ENCODE assay signal across 24 mouse cellular contexts in the genomic region with DNA sequence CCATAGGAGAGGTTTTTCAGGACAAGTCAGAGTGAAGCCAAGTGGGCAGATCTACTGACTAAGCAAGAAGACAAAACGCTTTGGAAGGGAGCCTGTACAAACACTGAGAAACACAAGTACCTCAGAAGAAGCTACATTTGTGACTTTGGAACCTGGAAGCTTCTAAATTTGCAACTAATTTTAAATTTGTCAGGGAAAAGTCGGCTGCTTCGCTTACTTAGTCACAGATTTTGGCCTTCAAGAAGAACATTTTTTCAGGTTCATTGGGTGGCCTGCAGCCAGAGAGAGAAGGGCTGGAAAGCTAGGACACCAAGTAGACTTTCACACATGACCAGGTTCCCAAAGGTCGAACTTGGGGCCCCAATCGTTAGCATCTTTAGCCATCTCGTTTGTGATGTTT. TPM values are rescaled to one million over a fixed set of nuclear protein-coding genes. Genes with fewer than 3 reads are reported as not detected.
DNase-seq lines count a peak whose midpoint lies in the region; ATAC-seq lines count a peak whose summit lies in the region.
"Had no signal": no experiment of that assay in that cellular context is flagged by ENCODE, and none has a peak within 500 bp of the region (broad histone marks: within the 10 kb centered on the region; RNA-seq: fewer than 3 reads in every experiment).

No protein-coding gene starts in this region.

- H3K27me3 ChIP-seq in kidney, embryonic 16.5 days (ENCODE audit: insufficient read depth, low read length) = no peaks in the 10 kb centered on the region
- H3K27me3 ChIP-seq: forebrain, embryonic 13.5 days; heart, embryonic 12.5 days; heart, embryonic 15.5 days; hindbrain, embryonic 15.5 days had no signal

- H3K9me3 ChIP-seq in kidney, embryonic 16.5 days (ENCODE audit: low read length) = peaks cover 5% of the 10 kb centered on the region; the same call in 1 of the 2 replicates
- H3K9me3 ChIP-seq: forebrain, embryonic 13.5 days; heart, embryonic 15.5 days; hindbrain, embryonic 15.5 days had no signal

- H3K4me3 ChIP-seq in kidney, embryonic 16.5 days (ENCODE audit: low read length) = no peak overlapping the region
- H3K4me3 ChIP-seq in brown adipose tissue, adult 24 weeks (ENCODE audit: insufficient read depth, low read depth, low read length) = no peak overlapping the region
- H3K4me3 ChIP-seq: forebrain, embryonic 10.5 days; forebrain, embryonic 13.5 days; gastrocnemius, adult 2 months; heart, embryonic 12.5 days; heart, embryonic 15.5 days; hindbrain, embryonic 15.5 days had no signal

- peak; percentile 50 for DNase-seq in kidney, adult 18-20 months
- DNase-seq in kidney, postnatal 4 days = no peak
- DNase-seq in kidney, adult 9 months = peak; percentile 89
- peak; percentile 50 for DNase-seq in brain, adult 2 months (ENCODE audit: low read depth, low spot score)
- DNase-seq: adrenal gland, adult 2 months; adrenal gland, postnatal 14 days; cerebellum, adult 18-20 months; cerebellum, adult 9-10 months; cerebellum, postnatal 14 days; gastrocnemius, adult 2 months; gastrocnemius, postnatal 14 days; heart, adult 18-20 months; heart, postnatal 10 days; heart, postnatal 4 days had no signal

- H3K9ac ChIP-seq in kidney, embryonic 16.5 days (replicated peaks; ENCODE audit: low read length) = no peak overlapping the region
- H3K9ac ChIP-seq: forebrain, embryonic 13.5 days; heart, embryonic 12.5 days; heart, embryonic 15.5 days; hindbrain, embryonic 15.5 days had no signal

- no peak overlapping the region for H3K4me2 ChIP-seq in kidney, embryonic 16.5 days (replicated peaks; ENCODE audit: low read depth, low read length)
- H3K4me2 ChIP-seq: forebrain, embryonic 13.5 days; heart, embryonic 12.5 days; heart, embryonic 15.5 days; hindbrain, embryonic 15.5 days had no signal

- ATAC-seq in kidney, embryonic 16.5 days (ENCODE audit: low FRiP score, low TSS enrichment) = no peak
- ATAC-seq in frontal cortex, adult (ENCODE audit: low TSS enrichment) = no peak; the same call in 1 of the 2 replicates
- ATAC-seq: CD4-positive, CD25-positive, alpha-beta regulatory T cell, adult 4 months; forebrain, embryonic 13.5 days; forebrain, embryonic 16.5 days had no signal

- no peaks in the 10 kb centered on the region; the same call in 1 of the 2 replicates for H3K4me1 ChIP-seq in kidney, embryonic 16.5 days (ENCODE audit: insufficient read depth, low read length)
- H3K4me1 ChIP-seq in brown adipose tissue, adult 24 weeks (ENCODE audit: control insufficient read depth, insufficient read depth, insufficient read length, low read length) = peaks cover 5% of the 10 kb centered on the region
- H3K4me1 ChIP-seq: forebrain, embryonic 10.5 days; forebrain, embryonic 13.5 days; heart, embryonic 12.5 days; hindbrain, embryonic 15.5 days had no signal

- no peaks in the 10 kb centered on the region for H3K36me3 ChIP-seq in kidney, embryonic 16.5 days (ENCODE audit: insufficient read depth, low read length)
- H3K36me3 ChIP-seq: forebrain, embryonic 10.5 days; heart, embryonic 12.5 days; heart, embryonic 15.5 days; hindbrain, embryonic 15.5 days had no signal

- no peak overlapping the region for H3K27ac ChIP-seq in kidney, embryonic 16.5 days (ENCODE audit: low read length)
- peak overlapping the region; percentile 17; the same call in 1 of the 2 replicates for H3K27ac ChIP-seq in brown adipose tissue, adult 24 weeks (replicated peaks; ENCODE audit: low read depth, low read length)
- H3K27ac ChIP-seq: forebrain, embryonic 10.5 days; forebrain, embryonic 13.5 days; gastrocnemius, adult 2 months; heart, embryonic 15.5 days; hindbrain, embryonic 15.5 days had no signal

- 81% methylated on average over 6 of the region's 6 CpGs for WGBS in kidney, embryonic 16.5 days

RNA-seq across cellular contexts. Expression of a gene that starts 21.0 kb away (rescaled TPM):
- polyA plus RNA-seq in kidney, embryonic 16.5 days (2015; fragmentation: Nextera tagmentation; extraction: Ambion mirVana) = 3.6 and 4.2 TPM in 2 replicates
- 8.5 and 13.8 TPM in 2 replicates for polyA plus RNA-seq in brown adipose tissue, adult 24 weeks (2012; ENCODE audit: insufficient read depth, insufficient read length, missing spikeins)

Comparison
In these comparisons a context has a peak if more than half of its experiments do, and no peak if none do; other contexts are left out.
1. DNase-seq: peak in kidney, adult 18-20 months (single experiment), kidney, adult 9 months (single experiment) and brain, adult 2 months (single experiment); none in kidney, postnatal 4 days (0 of 2).